Mouse (Mus musculus) heart, postnatal 0 days (tissue): ENCODE data around the gene Gm9513. TPM values are rescaled to one million over a fixed set of nuclear protein-coding genes. Genes with fewer than 3 reads are reported as not detected.

Source experiments
- ATAC-seq: fragments of 200-750 bp; cut with Nextera tagmentation; 2 replicates; pipeline ENCODE4 v1.8.0; 2017; ENCODE audit warnings: low read depth, moderate number of reproducible peaks, moderate library complexity; ENCODE audit not compliant: insufficient read depth
- DNase-seq: peaks from one replicate; pipeline ENCODE4 v3.0.0-alpha.2; 2016; ENCODE audit warnings: low spot score
- H3K27ac ChIP-seq: fragments of 300-500 bp; sonication (generic); 2 replicates; pipeline ENCODE4 v1.5.1; 2014; ENCODE audit warnings: low read depth, mild to moderate bottlenecking
- H3K27me3 ChIP-seq: fragments of 300-500 bp; sonication (generic); 2 replicates; pipeline ENCODE4 v1.6.1; 2014; ENCODE audit warnings: low read length, mixed read lengths; ENCODE audit not compliant: control insufficient read depth, insufficient read depth
- H3K36me3 ChIP-seq: fragments of 300-500 bp; sonication (generic); replicated peaks from 2 replicates; pipeline ENCODE4 v1.6.1; 2014; ENCODE audit warnings: low read length, mixed read lengths; ENCODE audit not compliant: control insufficient read depth, insufficient read depth
- H3K4me1 ChIP-seq: fragments of 300-500 bp; sonication (generic); 2 replicates; pipeline ENCODE4 v1.6.1; 2014; ENCODE audit warnings: antibody characterized with exemption; ENCODE audit not compliant: control insufficient read depth, insufficient read depth
- H3K4me2 ChIP-seq: fragments of 300-500 bp; sonication (generic); 2 replicates; pipeline ENCODE4 v1.6.1; 2014; ENCODE audit warnings: low read depth, mild to moderate bottlenecking, low read length, moderate library complexity
- H3K4me3 ChIP-seq: fragments of 300-500 bp; sonication (generic); 2 replicates; pipeline ENCODE4 v1.5.1; 2014; ENCODE audit warnings: low read depth, low read length
- H3K9ac ChIP-seq: fragments of 300-500 bp; sonication (generic); replicated peaks from 2 replicates; pipeline ENCODE4 v1.6.1; 2014; ENCODE audit warnings: low read depth, low read length, mixed read lengths
- H3K9me3 ChIP-seq: fragments of 300-500 bp; sonication (generic); replicated peaks from 2 replicates; pipeline ENCODE4 v1.6.1; 2016; ENCODE audit warnings: low read length; ENCODE audit not compliant: control insufficient read depth
- CTCF ChIP-seq: IDR thresholded peaks from 2 replicates; pipeline ENCODE4 v1.5.1; 2016; ENCODE audit warnings: antibody characterized with exemption, control low read depth, low read depth
- EP300 ChIP-seq: IDR thresholded peaks from 2 replicates; pipeline ENCODE4 v1.6.1; 2016; ENCODE audit warnings: antibody characterized with exemption, low read depth
- WGBS: fragments of 180-500 bp; shearing (Covaris S2); extraction: QIAGEN DNeasy Blood & Tissue Kit; methylation state at CpG from one replicate; pipeline ENCODE4 v1.1.7; 2014; 5-methylcytosine and 5-hydroxymethylcytosine counted together
- polyA plus RNA-seq: library from polyadenylated mRNA; unstranded; fragments of >200 nt; fragmentation: Nextera tagmentation; extraction: Ambion mirVana; gene quantifications from 2 replicates; pipeline ENCODE4 v1.2.1, GENCODE M21; 2015
- total RNA-seq: library from RNA; depleted of rRNA; stranded (reverse); fragments of >200 nt; gene quantifications from 2 replicates; pipeline ENCODE4 v1.2.3, GENCODE M21; 2014; ENCODE audit warnings: low replicate concordance; rRNA removed

The Gm9513 gene
- total RNA-seq = not detected in 2 replicates
- not detected in 2 replicates for polyA plus RNA-seq

- 49% methylated on average over 3 of the region's 3 CpGs for WGBS
- Histone ChIP-seq H3K4me3 (no peak within 1 kb of the TSS), H3K27ac (no peak within 1 kb of the TSS), H3K4me2 (no peak within 1 kb of the TSS), H3K4me1 (no peaks in the 10 kb centered on the region), H3K9me3 (peaks cover 5% of the 10 kb centered on the region; the same call in 1 of the 2 replicates), H3K36me3 (no peaks in the 10 kb centered on the region), H3K9ac (no peak within 1 kb of the TSS), H3K27me3 (no peaks in the 10 kb centered on the region)
- ATAC-seq (no peak), DNase-seq (no peak)
- TF ChIP-seq CTCF (no peak), EP300 (no peak)
Observed at GRCm38 (mm10) chr9:36475338-36475737, at the start of gene Gm9513. Gm9513 (plus strand) TSS chr9:36475638.

GRCm38 (mm10) chr9:36431584-36431983 is 43.9 kb upstream of the Gm9513 start, which contains the start of gene Gm7257:
Gm7257 (plus strand) TSS chr9:36431884.
- Histone ChIP-seq H3K4me2 (no peak within 1 kb of the TSS), H3K9me3 (no peaks in the 10 kb centered on the region), H3K4me1 (no peaks in the 10 kb centered on the region), H3K27me3 (no peaks in the 10 kb centered on the region), H3K4me3 (no peak within 1 kb of the TSS), H3K36me3 (no peaks in the 10 kb centered on the region), H3K9ac (no peak within 1 kb of the TSS), H3K27ac (no peak within 1 kb of the TSS)
- DNase-seq (no peak), ATAC-seq (no peak)
- TF ChIP-seq CTCF (no peak), EP300 (no peak)
- WGBS = 67% methylated on average over 4 of the region's 4 CpGs

GRCm38 (mm10) chr9:36435051-36435764 is 40.2 kb upstream of the Gm9513 start:
- Histone ChIP-seq H3K9ac (no peak overlapping the region), H3K4me1 (no peaks in the 10 kb centered on the region), H3K9me3 (no peaks in the 10 kb centered on the region), H3K4me3 (no peak overlapping the region), H3K4me2 (no peak overlapping the region), H3K27me3 (no peaks in the 10 kb centered on the region), H3K27ac (no peak overlapping the region), H3K36me3 (no peaks in the 10 kb centered on the region)
- ATAC-seq (no peak), DNase-seq (no peak)
- 32% methylated on average over 2 of the region's 2 CpGs for WGBS
- TF ChIP-seq CTCF = peak; percentile 7; the same call in 1 of the 2 replicates
- TF ChIP-seq EP300 = no peak

- ATAC-seq (no peak), DNase-seq (no peak)
- Histone ChIP-seq H3K27ac (no peak overlapping the region), H3K9ac (no peak overlapping the region), H3K4me3 (no peak overlapping the region), H3K4me1 (no peaks in the 10 kb centered on the region), H3K4me2 (no peak overlapping the region), H3K9me3 (0 out of 2 replicates have a peak, but pooled peaks cover 6% of the 10 kb centered on the region), H3K36me3 (no peaks in the 10 kb centered on the region), H3K27me3 (no peaks in the 10 kb centered on the region)
- TF ChIP-seq EP300 (no peak), CTCF (no peak)
- WGBS = 72% methylated on average over 4 of the region's 4 CpGs
Observed at GRCm38 (mm10) chr9:36494501-36495220, 19.2 kb downstream of the Gm9513 start.

- Histone ChIP-seq H3K36me3 (no peaks in the 10 kb centered on the region), H3K9ac (no peak overlapping the region), H3K4me2 (no peak overlapping the region), H3K9me3 (0 out of 2 replicates have a peak, but pooled peaks cover 6% of the 10 kb centered on the region), H3K4me1 (no peaks in the 10 kb centered on the region), H3K4me3 (no peak overlapping the region), H3K27ac (no peak overlapping the region), H3K27me3 (no peaks in the 10 kb centered on the region)
- ATAC-seq (no peak), DNase-seq (no peak)
- WGBS = 47% methylated on average over 1 of the region's 1 CpGs
- TF ChIP-seq EP300 (no peak), CTCF (no peak)
Observed at GRCm38 (mm10) chr9:36495824-36496223, 20.4 kb downstream of the Gm9513 start.
